Mouse (Mus musculus) adrenal gland, adult 2 months (tissue): Measurements from ENCODE around the gene Anxa6. TPM values are rescaled to one million over a fixed set of nuclear protein-coding genes. Genes with fewer than 3 reads are reported as not detected.

ENCODE experiments used
- DNase-seq: peaks from one replicate; pipeline ENCODE4 v3.0.0; 2021
- polyA plus RNA-seq: library from polyadenylated mRNA; depleted of rRNA; stranded (reverse); fragments of >200 nt; gene quantifications from 2 replicates; pipeline ENCODE4 v1.2.3, GENCODE M21; 2012; rRNA removed
- total RNA-seq, 2 experiments: library from RNA; stranded (reverse); gene quantifications; 2 replicates each; pipeline ENCODE4 v1.2.3; 2021

The Anxa6 gene
- total and polyA plus RNA-seq, 3 experiments, result 58.7 to 185 (median 116) TPM

- no peak for DNase-seq
Measured at GRCm38 (mm10) chr11:54929290-54929689, 104.0 kb downstream of the Anxa6 start.

Other genes starting within 250 kb of the Anxa6 start
- gene Cdc42se2, start 245.8 kb downstream of the Anxa6 start, total RNA-seq, result 10 to 100 TPM; 16.3 to 24.2 TPM
- 9.8 and 11.6 TPM in 2 replicates for gene Cdc42se2, start 245.8 kb downstream of the Anxa6 start, polyA plus RNA-seq
- gene Lyrm7, start 172.5 kb downstream of the Anxa6 start, total RNA-seq, result 10 to 100 TPM; 14.3 to 20.8 TPM
- gene Lyrm7, start 172.5 kb downstream of the Anxa6 start, polyA plus RNA-seq, result 0.27 and 0.38 TPM in 2 replicates
- 100 to 1,000 TPM; 339 to 391 TPM for gene Hint1, start 167.1 kb downstream of the Anxa6 start, total RNA-seq
- 610 and 630 TPM in 2 replicates for gene Hint1, start 167.1 kb downstream of the Anxa6 start, polyA plus RNA-seq
- 100 to 1,000 TPM; 580 to 729 TPM for gene Gpx3, start 131.0 kb downstream of the Anxa6 start, total RNA-seq
- gene Gpx3, start 131.0 kb downstream of the Anxa6 start, polyA plus RNA-seq, result 256 and 331 TPM in 2 replicates
- gene Tnip1, start 70.5 kb downstream of the Anxa6 start, total RNA-seq, result 10 to 100 TPM; 82.2 to 88.8 TPM
- gene Tnip1, start 70.5 kb downstream of the Anxa6 start, polyA plus RNA-seq, result 59.0 and 63.6 TPM in 2 replicates
- gene Ccdc69, start 44.7 kb upstream of the Anxa6 start, total RNA-seq, result 10 to 100 TPM in 1 of 2 experiments, 1 to 10 TPM in 1; 9.5 to 14.8 TPM
- 1.9 and 2.1 TPM in 2 replicates for gene Ccdc69, start 44.7 kb upstream of the Anxa6 start, polyA plus RNA-seq
- 100 to 1,000 TPM; 232 to 283 TPM for gene Gm2a, start 64.7 kb upstream of the Anxa6 start, total RNA-seq
- gene Gm2a, start 64.7 kb upstream of the Anxa6 start, polyA plus RNA-seq, result 146 and 187 TPM in 2 replicates
- gene Slc36a3, start 118.3 kb upstream of the Anxa6 start, total RNA-seq, result not detected
- gene Slc36a3, start 118.3 kb upstream of the Anxa6 start, polyA plus RNA-seq, result 0.16 TPM in 1 of 2 replicates, not detected in the other
- gene Slc36a2, start 151.6 kb upstream of the Anxa6 start, total RNA-seq, result 100 to 1,000 TPM in 1 of 2 experiments, 10 to 100 TPM in 1; 93.6 to 146 TPM
- 144 and 233 TPM in 2 replicates for gene Slc36a2, start 151.6 kb upstream of the Anxa6 start, polyA plus RNA-seq
- 10 to 100 TPM; 15.9 to 18.7 TPM for gene Slc36a1, start 170.9 kb upstream of the Anxa6 start, total RNA-seq
- gene Slc36a1, start 170.9 kb upstream of the Anxa6 start, polyA plus RNA-seq, result 16.4 and 21.5 TPM in 2 replicates